Mouse (Mus musculus) gastrocnemius, adult 2 months (tissue): ENCODE measurements around the gene Fbxw4. TPM values are rescaled to one million over a fixed set of nuclear protein-coding genes. Genes with fewer than 3 reads are reported as not detected.
"Not testable (repeated sequence)": the region's sequence is repeated elsewhere in the genome, so short reads cannot be mapped to it uniquely, and the experiment has no call there.

Source experiments
- DNase-seq: peaks from one replicate; pipeline ENCODE4 v3.0.0; 2022
- H3K27ac ChIP-seq: fragments of 200-600 bp; 2 replicates; pipeline ENCODE4 v1.8.1; 2022; ENCODE audit warnings: mild to moderate bottlenecking
- H3K4me3 ChIP-seq: fragments of 200-600 bp; 2 replicates; pipeline ENCODE4 v1.8.1; 2022; ENCODE audit warnings: mild to moderate bottlenecking, moderate library complexity
- CTCF ChIP-seq: fragments of 200-600 bp; IDR thresholded peaks from 2 replicates; pipeline ENCODE4 v1.8.1; 2022; ENCODE audit warnings: antibody characterized with exemption, mild to moderate bottlenecking, moderate library complexity
- intact Hi-C: fragments of 180-260 bp; cut with DNase I; formaldehyde crosslinking; loops from one replicate; pipeline ENCODE4 v1.15.1; 2025
- total RNA-seq, 2 experiments: library from RNA; stranded (reverse); gene quantifications; 2 replicates each; pipeline ENCODE4 v1.2.3; 2021

Fbxw4 gene
- total RNA-seq, 2 experiments from 2014 or later, result 29.0 to 30.8 TPM

- H3K4me3 ChIP-seq, result peak within 1 kb of the TSS; percentile 91
- TF ChIP-seq CTCF, result no peak
- intact Hi-C loops, result no loop called here
- peak within 1 kb of the TSS; percentile 91 for H3K27ac ChIP-seq
- DNase-seq, result peak; percentile 91
Observed at GRCm38 (mm10) chr19:45560153-45560890, 99.8 kb downstream of the Fbxw4 start, which contains the start of the genes Poll and Gm17018. Gene Poll (minus strand): TSS chr19:45560531. Gene Gm17018 (plus strand): TSS chr19:45560615.

- intact Hi-C loops, result no loop called here
- Histone ChIP-seq H3K27ac (no peak overlapping the region), H3K4me3 (no peak overlapping the region)
- no peak for DNase-seq
- TF ChIP-seq CTCF, result no peak
Observed at GRCm38 (mm10) chr19:45554136-45554535, 106.0 kb downstream of the Fbxw4 start.

- intact Hi-C loops, result no loop called here
- no peak overlapping the region for H3K27ac ChIP-seq
- TF ChIP-seq CTCF, result no peak
- DNase-seq, result no peak
- H3K4me3 ChIP-seq, result no peak overlapping the region
Observed at GRCm38 (mm10) chr19:45552187-45552586, 107.9 kb downstream of the Fbxw4 start.

DNA sequence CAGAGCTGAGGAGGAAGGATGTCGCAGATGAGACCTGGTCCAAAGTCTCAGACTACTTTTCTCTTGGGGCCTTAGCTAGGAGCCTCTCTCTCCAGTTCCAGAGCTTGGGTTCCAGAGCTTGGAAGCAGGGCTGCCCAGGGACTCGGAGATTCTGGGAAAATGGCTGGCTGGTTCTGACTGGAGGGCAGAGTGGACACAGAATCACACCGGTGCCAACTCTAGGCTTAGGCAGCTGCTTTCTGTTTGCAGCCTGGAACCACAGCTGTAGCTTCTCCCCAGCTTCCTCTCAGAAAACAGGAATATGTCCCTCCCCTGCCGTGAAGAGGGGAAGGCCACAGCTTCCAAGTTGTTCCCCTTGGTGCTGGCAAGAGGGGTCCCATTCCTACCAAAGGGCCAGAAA, 110.2 kb downstream of the Fbxw4 start:
- H3K4me3 ChIP-seq, result no peak overlapping the region
- intact Hi-C loops, result no loop called here
- no peak for TF ChIP-seq CTCF
- no peak overlapping the region for H3K27ac ChIP-seq
- DNase-seq, result peak; percentile 16

DNA sequence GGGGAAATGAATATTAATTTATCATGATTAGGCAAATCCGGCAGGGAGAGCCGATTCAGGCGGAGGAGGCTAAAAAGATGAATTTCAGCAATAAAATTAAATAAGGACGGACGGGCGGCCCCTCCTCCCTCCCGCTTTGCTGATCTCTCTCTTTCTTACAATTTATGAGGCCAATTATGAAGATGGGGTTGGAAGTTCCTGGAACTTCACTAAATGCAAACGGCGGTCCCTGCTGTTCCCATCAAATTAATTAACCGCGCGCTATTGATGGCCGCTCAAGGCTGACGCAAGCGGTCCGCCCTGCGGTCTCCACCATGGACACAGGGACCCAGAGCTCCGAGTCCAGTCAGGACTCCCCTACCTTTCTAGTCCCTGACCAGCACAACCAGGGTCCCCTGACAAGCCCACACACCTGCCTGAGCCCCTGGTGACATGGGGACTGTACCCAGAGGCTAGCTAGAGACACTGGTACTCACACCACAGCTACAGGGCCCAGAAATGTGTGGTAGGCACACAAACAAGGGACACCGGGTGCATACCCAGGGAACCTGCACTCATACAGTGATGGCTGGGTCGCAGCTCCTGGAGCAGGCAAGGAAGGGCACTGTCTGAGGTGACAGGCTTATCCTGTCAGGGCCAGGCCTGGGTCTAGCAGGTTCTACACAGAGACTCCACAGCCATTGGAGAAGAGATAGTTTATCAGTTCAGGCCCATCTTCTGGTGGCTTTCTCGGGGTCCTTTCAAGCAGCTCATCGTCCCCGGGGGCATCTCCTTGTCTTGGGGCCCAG, 110.8 kb downstream of the Fbxw4 start:
- DNase-seq, result peak; percentile 12
- intact Hi-C loops, result no loop called here
- H3K27ac ChIP-seq, result no peak overlapping the region

GRCm38 (mm10) chr19:45548196-45548595, 111.9 kb downstream of the Fbxw4 start:
- H3K4me3 ChIP-seq, intact Hi-C loops, H3K27ac ChIP-seq: not testable (repeated sequence)
- DNase-seq, result peak; percentile 22

More for the DNA sequence above, 110.8 kb downstream of the Fbxw4 start:
- TF ChIP-seq CTCF, result no peak
- H3K4me3 ChIP-seq, result no peak overlapping the region

GRCm38 (mm10) chr19:45544925-45545321, 115.2 kb downstream of the Fbxw4 start:
- intact Hi-C loops, result loop anchor here (1.0 to 5.0 kb wide), 4 partner anchors 68 to 324 kb away; no protein-coding TSS in a partner anchor
- DNase-seq, result peak; percentile 89
- peak overlapping the region; percentile 78 for H3K4me3 ChIP-seq
- TF ChIP-seq CTCF, result no peak; the same call in 1 of the 2 replicates
- H3K27ac ChIP-seq, result 0 out of 2 replicates have a peak overlapping the region, but pooled peaks have one; percentile 9

DNA sequence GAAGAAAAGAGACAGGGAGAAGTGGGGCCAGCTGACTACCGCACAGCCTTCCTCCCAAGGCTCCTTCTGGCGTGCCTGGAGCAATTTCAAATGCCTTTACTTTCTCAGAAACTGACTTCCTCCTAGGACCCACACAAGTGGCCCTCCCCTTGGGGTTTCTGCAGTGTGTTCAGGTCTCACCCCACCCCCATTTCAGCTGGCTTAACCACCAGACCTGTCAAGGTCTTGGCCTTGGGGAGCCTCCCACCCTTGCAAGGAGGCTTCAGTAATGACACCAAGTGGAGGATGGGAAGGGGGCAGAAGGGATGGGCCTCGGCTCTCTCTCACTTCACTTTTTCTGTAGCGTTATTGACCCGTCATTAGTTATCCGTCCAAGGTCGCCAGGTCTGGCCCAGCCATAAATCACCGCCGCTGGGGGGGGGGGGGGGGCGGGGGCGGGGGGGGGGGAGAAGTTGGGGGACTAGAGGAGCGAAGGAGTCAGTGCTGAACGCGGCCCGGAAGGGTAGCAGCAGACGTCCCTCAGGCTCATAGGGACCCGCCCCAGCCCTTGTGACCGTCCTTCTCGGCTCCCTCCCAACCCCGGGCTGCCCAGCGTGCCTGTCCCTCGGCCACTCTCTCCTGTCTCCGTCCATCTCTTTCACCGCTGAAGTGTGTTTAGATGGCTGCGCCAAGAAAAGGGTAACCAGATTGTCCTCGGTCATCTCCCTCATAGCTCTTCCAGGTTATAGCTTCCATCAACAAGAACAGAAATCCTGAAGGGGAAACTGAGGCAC, 115.8 kb downstream of the Fbxw4 start:
- peak overlapping the region; percentile 78 for H3K4me3 ChIP-seq
- H3K27ac ChIP-seq, result 0 out of 2 replicates have a peak overlapping the region, but pooled peaks have one; percentile 9
- no peak for TF ChIP-seq CTCF
- intact Hi-C loops, result loop anchor here (2.0 to 5.0 kb wide), 3 partner anchors 67 to 236 kb away; no protein-coding TSS in a partner anchor
- peak; percentile 60 for DNase-seq

DNA sequence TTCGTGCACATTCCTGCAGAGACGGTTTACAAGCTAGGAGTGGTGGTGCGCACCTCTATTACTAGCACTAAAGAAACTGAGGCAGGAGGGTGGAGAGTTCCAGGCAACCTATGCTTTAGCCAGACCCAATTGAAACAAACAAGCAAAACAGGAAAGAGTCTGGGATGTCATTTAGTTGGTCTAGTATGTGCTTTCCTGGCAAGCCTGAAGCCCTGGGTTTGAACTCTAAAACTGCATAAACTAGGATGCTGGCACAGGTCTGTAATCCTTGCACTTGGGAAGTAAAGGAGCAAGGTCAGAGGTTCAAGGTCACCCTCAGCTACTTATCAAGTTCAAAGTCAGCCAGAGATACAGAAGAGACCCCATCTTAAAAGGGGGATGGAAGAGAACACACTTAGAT, 118.1 kb downstream of the Fbxw4 start:
- DNase-seq, result no peak
- peak overlapping the region; percentile 72 for H3K4me3 ChIP-seq
- intact Hi-C loops, result loop anchor here (5.0 kb wide), 2 partner anchors 65 to 105 kb away; no protein-coding TSS in a partner anchor
- no peak for TF ChIP-seq CTCF
- peak overlapping the region; percentile 60; the same call in 1 of the 2 replicates for H3K27ac ChIP-seq

- TF ChIP-seq CTCF, result no peak
- Histone ChIP-seq H3K4me3 (peak overlapping the region; percentile 72), H3K27ac (peak overlapping the region; percentile 60; the same call in 1 of the 2 replicates)
- peak; percentile 80 for DNase-seq
- intact Hi-C loops, result loop anchor here (5.0 kb wide), 2 partner anchors 64 to 104 kb away; no protein-coding TSS in a partner anchor
Observed at GRCm38 (mm10) chr19:45541409-45542041, 118.6 kb downstream of the Fbxw4 start.

DNA sequence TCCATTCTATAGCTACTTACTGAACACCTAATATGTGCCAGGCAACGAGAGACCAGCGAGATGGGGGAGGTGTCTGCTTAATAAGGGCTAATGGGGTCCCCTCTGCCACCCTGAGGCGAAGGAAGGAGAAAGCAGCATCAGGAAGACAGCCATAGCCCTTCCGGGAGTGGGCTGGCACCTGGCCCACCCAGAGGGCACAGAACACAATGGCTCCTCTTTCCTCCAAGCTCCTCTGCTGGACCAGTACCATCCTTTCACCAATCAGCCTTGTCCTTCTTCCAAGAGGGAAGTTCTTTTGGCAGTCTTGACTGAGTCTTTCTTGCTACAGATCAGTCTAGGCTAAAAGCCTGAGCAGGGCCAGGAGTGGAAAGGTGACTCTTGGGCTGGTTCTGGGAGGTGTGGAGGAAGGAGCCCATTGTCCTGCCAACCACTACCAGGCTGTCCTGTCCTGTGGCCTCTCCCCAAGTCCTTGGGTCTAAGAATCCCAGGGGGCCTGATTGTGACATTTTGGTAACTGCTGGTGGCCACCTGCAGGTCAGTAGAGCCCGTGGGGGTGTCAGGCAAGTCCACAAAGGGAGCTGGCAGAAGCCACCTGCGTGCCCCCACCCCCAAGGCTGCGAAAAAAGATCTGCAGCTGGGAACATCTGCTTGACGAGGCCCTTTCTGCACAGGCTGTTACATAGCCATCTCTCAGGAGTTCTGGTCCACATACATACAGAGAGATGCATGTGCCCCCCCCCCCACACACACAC, 119.3 kb downstream of the Fbxw4 start:
- peak overlapping the region; percentile 72; the same call in 1 of the 2 replicates for H3K4me3 ChIP-seq
- intact Hi-C loops, result loop anchor here (1.0 to 5.0 kb wide), 3 partner anchors 40 to 104 kb away; no protein-coding TSS in a partner anchor
- DNase-seq, result no peak

More for the DNA sequence above, 119.3 kb downstream of the Fbxw4 start:
- TF ChIP-seq CTCF, result no peak
- no peak overlapping the region for H3K27ac ChIP-seq
